Mouse (Mus musculus) embryo, embryonic 10 days (tissue): ENCODE data around the gene Kl.
A peak's percentile ranks its signal among the peaks of the same experiment; 100 is the strongest.

ENCODE experiments used
- DNase-seq: peaks from one replicate; pipeline ENCODE4 v3.0.0-alpha.2; 2015; ENCODE audit warnings: low spot score

The Kl gene

DNA sequence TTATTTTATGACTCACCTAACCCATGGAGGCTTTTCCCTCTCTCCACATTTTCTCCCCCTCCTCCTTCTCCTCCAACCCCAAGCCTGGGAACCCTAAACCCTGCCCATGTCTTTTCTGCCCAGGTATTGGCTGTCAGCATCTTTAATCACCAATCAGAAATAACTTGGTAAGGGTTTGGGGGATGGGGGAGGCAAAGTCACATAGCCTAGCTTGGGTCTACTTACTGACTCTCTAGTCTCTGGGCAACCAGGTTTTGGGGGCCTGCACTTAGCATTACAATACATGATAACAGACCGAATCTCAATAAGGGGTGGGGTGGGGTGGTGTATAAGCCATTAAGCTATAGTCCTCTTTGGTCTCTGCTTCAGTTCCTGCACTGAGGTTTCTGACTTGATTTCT lies 10.3 kb downstream of the Kl start:
- no peak for DNase-seq

DNA sequence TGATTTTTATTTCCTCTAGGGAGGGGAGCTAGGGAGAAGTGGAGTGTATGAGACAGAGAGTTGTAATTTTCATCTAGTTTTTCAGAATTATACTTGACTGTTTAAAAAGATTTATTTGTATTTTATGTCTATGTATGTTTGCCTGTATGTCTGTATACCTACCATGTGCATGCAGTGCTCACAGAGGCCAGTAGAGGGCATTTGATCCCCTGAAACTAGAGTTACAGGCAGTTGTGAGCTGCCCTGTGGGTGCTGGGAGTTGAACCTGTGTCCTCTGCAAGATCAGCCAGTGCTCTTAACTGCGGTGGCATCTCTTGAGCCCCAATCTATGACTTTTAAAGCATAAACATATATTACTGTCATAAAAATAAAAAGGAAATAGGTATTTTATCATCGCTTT lies 15.5 kb downstream of the Kl start:
- no peak for DNase-seq

DNA sequence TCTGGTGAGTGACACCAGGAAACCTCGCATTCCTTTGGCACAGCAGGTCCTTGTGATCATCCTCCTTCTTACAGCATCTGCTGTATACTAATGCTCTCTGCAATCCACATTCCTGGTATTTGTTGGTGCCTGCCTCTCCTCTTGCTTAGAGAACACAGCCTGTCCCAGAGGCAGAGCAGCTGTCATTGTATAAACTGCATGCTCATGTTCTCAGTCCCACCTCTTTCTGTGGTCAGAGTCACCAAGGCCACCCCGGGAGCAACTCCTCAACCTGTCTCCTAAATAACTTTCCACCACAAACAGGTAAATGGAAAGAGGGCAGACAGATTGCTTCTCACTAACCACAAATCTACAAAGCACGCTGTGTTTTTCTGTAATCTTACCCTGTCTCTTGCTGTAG lies 18.1 kb downstream of the Kl start:
- DNase-seq: no peak

DNA sequence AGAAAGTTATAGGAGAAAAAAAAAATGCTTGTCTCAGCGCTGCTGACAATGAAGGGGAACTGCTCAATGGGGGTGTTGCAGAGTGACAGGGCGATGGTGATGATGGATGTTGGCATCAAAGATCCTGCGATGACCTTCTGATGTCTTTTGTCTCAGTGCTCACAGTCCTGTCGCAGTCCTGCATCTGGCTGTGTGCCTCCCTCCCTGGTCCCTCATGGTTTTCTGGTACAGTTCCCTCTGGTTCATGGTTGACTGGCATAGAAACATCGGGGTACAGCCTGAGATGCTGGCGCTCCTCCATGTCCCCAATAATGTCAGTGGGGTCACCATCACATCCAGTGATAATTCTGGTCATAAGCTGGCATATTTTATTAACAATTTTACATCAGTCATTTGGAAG lies 18.7 kb downstream of the Kl start:
- no peak for DNase-seq

DNA sequence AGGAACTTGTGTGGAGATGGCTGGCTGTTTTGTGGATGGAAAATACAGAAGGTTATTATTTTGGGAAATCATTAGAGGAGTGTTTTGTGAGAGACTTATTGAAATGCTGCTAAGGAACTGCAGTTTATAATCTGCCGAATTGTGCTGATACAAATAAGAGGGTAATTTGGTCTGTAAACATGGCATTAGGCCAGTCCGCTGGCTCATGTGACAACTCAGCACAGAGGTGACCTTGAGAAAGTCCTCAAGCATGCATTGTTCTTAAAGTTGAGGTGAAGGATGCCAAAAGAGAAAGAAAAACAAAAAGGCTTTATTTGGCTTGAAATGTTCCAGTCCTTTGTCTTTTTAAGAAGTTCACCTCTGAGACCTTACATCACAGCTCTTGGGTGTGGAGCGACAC lies 21.8 kb downstream of the Kl start:
- DNase-seq: no peak

DNA sequence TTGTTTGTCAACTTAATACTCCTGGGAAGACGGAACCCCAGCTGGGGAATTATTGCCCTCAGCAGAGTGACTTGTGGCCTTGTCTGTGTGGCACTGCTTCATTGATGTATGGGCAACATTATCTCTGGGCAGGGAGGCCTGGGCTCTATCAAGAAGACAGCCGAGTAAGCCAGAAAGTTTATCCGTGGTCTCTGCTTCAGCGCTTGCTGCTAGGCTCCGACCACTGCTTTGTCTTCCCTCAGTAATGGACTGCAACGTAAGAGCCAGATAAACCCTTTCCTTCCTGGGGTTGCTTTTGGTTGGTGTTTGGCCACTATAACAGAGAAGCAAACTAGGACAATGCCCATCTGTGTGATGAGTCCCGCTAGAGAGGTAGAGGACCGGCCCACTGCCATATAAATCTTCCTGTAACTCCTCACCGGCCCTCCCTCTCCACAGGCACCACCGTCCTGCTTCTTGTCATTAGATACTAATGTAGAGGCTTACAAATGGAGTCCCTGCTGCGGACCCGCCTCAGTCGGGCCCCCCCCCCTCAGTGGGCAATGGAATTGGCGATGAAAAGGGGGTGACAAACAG lies 25.1 kb downstream of the Kl start:
- peak; percentile 10 for DNase-seq

DNA sequence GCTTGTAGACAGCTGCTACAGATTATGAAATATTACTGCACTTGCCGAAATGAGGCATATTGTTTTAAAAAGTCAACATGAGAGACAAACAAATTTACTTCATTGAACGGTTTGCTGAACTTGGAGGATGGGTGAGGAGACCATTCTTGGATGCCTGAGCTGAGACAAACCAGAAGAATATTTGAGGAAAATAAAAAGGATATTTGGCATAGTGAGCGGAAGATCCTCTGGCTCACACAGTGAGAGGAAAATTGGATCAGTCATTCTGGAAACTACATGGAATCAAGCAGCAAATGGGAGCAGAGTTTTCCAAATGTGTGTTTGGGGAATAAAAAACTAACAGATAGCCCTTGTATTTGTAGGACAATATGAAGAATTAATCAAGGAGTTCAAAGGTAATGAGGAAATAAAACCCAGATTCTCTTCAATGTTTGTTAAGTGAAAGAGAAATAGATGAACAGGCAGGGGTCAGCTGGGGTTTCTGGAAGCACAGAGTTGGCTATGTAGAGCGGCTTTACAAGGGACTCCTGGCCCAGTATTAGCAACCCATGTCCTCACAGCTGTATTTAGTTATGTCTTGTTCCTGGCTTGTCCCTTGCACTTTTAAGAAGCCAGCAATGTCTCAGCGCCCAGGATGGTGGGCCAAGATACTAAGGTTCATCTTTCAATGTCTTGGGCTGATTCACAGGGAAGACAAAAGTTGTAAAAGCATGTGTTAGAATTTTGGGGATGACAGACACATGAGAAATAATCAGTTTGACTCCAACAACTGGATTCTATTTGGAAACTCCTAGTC lies 27.1 kb downstream of the Kl start:
- no peak for DNase-seq

DNA sequence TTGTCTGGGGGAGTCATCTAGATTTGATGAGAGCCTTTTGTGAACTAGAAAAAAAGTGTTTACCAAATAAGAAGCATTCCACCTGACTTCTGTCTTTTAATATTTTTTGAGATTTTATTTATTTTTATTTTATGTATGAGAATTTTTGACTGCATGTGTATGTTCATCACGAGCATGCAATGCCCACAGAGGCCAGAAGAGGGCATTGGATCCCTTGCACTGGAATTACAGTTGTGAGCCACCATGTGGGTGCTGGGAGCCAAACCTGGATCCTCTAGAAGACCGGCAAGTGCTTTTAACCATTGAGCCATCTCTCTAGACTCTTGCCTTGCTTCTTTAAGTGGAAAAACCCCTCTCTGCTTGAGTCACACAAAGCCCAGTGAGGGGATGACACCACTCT lies 29.7 kb downstream of the Kl start:
- DNase-seq: no peak

DNA sequence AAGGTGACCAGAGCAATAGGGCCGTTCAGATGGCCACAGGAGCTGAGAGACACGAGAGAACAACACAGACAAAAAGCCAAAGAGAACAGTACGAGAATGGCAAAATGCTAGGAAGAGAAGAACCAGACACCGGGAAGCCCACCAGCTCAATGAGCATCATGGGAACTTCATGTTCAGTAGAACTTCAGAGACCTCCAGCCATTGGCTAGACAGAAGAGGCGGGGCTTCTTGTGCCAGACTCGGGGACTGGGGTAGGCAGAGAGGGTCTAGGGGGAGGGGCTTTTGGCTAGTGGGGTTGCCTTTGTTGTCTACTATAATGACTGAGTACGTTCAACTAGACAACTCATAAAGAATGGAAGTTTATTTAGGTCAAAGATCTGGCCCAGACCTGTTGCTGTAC lies 41.7 kb downstream of the Kl start:
- no peak for DNase-seq

DNA sequence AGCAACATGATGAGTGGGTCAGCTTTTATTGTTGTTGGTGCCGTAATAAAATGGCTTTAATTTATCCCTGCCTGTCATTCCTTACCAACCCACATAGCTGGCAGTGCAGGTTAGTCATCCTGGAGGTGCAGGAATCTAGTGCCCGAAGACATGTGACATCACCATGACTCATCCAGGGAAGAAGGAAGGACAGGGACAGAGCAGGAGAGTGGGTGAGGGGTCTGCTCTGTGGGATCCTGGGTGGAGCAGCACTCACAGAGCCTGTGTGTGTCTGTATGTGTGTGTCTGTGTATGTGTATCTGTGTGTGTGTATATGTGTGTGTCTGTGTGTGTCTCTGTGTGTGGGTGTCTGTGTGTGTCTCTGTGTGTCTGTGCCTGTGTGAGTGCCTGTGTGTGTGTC lies 44.2 kb downstream of the Kl start:
- DNase-seq: no peak

DNA sequence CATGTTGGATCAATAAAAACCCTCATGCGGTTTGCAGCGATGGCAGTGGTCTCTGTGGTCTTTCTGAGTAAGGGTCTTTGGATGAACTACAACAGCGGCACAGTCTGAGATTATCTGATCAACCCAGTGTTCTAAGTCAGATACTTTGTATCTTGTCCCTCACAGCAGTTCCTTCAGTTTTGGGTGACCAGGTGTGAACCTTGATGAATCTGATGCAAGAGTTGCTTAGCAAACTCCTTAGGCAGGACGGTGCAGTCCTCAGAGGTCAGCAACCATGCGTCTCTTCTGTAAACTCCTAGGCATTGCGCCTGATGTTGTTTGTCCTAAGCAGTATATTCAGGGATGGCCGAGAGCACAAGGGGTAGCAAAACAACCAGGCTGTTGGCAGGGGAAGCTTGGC lies 48.7 kb downstream of the Kl start:
- no peak for DNase-seq

DNA sequence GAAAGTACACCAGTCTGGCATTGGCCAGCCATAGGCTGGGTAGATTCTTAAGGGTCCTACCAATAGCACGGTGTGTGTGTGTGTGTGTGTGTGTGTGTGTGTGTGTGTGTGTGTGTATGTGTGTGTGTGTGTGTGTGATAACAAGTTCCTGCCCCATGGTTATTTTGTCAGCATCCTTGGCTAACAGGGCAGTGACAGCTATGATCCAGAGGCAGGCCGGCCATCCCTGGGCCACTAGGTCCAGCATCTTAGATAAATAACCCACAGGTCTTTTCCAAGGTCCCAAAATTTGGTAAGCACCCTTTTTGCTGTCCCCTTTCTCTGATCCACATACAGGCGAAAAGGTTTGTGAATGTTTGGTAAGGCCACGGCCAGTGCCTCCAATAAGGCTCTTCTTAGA lies 49.6 kb downstream of the Kl start:
- no peak for DNase-seq

DNA sequence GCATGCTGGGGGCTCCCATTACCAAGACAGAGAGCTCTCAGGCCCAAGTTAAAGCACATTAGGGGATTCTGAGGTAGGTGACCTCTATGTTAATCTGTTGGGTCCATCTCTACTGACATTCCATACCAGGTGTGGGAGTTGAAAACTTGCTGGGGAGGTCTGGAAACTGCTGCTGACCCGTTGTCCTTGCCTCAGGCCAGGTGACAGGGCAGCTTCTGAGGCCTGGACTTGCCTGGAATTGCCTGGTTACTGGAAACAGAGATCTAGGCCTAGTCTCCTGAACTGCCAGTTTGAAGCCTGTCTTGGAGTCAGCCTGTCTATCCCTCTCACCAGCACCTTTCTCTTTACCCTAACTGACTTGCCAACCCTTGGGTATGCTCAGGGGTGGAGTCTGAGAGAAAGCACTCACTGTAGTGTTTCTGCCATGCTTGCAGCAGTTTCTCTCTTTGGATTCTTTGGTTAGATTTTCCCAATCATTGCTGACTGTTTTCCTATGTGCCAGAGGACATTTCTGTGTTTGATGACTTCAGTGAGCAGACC lies 51.9 kb downstream of the Kl start:
- no peak for DNase-seq

DNA sequence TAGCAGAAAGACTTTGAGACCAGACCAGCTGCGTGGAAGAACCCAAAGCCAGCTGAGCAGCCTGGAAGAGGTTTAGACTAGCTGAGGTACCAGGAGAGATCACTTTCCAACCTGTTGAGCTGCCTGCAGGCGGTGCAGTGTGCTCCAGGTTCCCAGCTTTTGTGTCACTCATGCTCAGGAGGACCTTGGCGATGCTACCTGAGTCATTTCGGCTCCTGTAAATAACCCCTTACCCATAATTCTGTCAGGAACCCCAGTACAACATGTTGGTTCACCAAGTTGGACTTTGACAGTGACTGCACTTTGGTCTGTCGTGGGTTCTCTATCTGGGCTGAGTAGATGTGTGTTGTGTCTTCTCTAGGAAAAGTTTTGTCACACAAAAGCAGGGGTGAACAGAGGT lies 66.0 kb downstream of the Kl start:
- no peak for DNase-seq

DNA sequence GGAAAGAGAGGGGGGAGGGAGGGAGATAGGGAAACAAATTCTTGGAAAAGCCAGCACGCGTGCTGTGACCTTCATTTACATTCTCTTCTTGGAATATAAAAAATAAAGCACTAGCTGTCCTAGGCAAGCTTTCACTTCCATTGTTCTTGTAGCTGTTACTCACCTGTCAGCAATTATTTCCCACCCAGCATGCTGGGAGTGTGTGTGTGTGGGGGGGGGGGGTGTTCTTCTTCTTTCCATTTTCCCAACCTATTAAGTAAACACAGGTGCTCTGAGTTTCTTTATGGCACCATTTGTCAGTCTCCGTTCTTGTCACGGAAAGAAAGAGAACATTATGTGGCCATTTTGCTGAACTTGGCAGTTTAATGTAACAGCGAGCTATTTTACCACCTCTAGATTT lies 66.6 kb downstream of the Kl start:
- no peak for DNase-seq

DNA sequence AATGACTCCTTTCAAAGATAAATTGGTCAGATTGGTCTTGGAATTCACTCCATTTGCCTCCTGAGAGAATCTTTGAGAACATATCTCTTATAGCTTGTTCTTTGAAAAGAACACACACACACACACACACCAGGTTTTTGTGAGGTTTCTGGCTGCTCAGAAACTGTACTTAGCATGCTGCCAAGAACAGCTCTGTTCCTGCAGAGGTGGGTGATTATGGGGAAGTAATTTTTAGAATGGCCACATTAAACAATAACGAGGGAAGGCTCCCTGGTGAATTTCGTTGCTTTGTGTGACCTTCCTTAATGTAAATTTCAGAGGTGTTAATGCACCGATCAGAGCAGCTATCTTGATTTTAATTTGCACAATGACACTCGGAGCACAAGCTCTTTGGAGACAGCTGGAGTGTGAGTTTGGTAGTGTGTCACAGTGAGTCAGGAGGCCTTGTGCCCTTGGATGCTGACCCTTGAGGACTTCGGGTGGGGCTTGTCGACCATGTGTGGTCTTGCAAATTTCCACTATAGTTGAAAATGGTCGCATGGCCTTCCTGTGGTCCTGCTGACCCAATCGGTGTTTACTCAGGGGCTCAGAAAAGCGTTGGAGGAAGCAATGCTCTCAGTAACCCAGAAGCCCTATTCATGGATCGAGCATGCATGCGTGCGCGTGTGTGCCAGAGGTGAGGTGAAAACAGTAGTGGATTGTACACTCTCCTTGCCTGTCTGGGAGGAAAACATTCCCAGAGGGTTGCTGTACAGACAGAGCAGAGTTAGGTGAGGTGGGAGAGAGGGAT lies 67.8 kb downstream of the Kl start:
- DNase-seq: no peak

DNA sequence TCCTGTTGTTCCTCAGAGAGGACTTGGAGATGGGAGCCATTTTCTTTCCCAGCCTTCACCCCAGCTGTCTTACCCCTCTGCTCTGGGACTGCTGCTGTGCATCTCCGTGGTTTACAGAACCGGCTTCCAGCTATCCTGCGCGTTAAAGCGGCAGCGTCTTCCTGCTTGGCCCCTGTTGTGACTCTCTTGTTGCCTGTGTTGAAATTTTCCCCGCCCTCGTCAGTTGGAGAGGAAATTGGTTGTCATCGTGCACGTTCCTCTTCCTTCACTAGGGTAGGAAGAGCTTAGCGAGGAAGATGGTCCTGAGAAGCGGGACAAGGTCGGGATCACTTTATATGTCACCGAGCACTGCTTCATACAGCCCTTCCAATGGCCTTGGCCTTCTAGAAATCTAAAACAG lies 68.4 kb downstream of the Kl start:
- no peak for DNase-seq

DNA sequence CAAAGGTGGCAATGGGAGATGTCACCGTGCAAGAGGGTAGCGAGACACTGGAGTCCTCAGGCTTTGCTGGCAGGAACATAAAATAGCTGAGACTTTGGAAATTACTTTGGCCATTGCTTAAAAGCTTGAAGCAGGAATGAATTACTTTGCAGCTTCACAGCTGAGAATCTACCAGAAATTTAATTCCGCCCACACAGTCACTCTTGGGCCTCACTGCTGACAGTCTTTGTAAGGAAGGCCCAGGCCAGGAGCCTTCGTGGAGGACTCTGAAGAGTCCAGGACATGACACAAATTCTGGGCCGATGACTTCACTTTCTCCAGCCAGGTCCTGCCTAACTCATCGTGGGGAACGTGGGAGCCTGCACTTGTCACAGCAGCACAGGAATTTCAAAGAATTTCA lies 69.6 kb downstream of the Kl start:
- DNase-seq: no peak

DNA sequence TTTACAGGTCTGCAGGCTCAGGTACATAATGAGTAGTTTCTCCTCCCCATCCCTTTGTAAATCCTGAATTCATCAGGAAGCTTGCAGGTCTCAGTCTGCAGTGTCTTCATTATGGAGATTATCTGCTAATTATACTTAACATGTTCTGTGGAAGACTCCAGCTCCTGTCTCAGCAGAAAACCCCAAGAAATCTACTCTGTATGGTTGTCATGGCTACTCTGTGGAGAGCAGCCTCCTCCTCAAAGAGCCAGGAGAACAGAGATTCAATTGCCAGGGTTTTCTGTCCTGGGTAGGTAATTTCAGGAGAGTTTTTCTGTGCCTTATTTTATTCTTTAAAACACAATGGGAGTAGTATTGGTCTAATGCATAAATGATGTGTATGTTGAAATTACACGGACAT lies 70.5 kb downstream of the Kl start:
- DNase-seq: no peak

DNA sequence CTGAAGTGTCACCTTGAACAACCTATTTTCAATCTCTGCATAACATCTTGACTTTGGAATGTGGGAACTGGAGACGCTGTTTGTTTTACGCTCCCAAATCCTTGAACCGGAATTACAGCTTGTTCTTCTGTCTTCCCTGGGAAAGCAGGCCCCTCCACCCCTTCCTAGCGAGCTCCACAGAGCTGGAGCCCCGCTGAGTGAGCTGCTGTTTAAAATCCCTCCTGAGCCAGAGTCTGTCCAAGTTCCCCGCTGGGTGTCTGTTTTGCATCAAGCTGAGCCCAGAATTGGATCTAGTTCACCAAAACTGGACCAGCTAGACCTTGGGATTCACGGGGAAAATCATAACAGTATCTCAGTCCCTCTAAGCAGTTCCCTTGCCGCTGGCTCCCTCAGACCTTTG lies 71.1 kb downstream of the Kl start:
- peak; percentile 69 for DNase-seq

DNA sequence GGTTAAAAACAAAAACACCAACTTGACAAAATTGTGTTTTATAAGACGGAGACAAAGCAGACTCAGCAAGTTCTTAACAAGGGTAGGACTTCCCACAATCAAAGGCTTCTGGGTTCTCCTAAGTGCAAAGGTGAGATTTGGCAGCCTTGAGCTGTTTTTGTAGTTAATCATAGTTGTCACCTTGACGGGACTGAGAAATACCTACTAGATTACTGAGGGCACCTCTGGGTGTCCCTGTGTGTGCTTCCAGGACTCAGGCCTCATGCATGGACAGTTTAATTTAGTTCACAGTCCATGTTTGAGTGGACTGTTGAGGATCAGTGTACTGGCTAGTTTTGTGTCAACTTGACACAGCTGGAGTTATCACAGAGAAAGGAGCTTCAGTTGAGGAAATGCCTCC lies 72.1 kb downstream of the Kl start:
- no peak for DNase-seq

DNA sequence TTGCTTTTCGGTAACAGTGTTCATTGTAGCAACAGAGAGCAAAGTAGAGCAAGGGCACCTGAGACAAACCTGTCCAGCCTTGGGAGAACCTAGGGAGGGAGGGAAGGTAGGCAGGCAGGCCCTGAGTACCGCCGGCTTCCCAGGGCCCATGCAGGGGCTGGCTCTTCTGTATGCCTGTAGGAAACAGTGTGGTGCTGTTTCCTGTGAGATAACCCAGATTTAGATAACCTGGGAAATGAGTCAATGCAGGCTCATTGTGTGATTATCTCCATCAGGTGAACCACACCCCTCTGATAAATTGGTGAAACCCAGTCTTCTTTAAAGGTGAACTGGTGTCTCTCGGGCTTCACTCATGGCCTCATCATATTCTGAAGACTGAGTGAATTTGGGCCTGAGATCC lies 73.7 kb downstream of the Kl start:
- no peak for DNase-seq

DNA sequence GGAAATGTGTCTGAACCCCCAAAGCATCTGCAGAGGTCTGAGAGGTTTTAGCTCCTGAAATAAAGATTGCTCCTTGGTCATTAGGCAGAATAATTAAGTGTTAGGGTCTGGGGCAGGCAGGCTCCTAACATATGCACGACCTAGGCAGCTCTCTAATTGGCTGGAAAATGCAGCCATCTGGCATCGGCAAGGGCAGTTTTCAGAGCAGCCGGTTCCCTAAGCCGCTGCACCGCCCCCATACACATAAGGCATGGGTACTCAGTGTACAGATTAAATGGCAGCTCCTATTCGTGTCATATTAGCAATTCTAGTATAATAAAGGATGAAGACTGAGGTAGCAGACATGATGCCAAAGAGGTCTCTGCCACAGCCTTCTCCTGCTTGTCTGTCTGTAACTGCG lies 74.8 kb downstream of the Kl start:
- peak; percentile 30 for DNase-seq
